Mouse (Mus musculus): Measurements from ENCODE around the gene Slc9a3r2.

Slc9a3r2 gene

DNA sequence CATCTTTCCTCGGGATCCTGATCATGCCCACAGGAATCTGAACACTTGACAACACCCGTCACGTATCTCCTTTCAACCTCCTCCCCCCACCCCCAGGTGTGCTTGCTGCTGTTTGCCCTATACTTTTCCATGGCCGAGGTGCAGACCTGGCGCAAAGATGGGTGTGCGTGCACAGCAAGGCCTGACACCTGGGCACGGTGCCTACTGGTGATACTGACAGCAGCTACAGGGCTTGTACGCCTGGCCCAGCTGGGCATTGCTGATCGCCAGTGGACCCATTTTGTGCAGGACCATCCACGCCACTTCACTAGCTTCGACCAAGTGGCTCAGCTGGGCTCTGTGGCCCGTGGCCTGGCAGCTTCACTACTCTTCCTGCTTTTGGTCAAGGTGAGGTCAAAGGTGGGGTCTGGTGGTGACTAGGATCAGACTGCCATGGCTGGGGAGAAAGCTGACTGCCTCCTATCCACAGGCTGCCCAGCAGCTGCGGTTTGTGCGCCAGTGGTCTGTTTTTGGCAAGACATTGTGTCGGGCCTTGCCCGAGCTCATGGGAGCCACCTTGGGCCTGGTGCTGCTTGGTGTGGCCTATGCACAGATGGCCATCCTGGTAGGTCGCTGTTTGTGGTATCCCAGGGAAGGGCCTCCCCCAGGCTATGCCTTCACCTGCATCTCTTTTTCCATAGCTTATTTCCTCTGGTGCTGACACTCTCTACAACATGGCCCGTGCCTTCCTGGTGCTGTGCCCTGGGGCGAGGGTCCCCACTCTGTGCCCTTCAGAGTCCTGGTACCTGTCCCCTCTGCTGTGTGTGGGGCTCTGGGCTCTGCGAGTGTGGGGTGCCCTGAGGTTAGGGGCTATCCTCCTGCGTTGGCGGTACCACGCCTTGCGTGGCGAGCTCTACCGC lies 55.9 kb downstream of the Slc9a3r2 start:
- in situ Hi-C loops (cut with MboI, MseI) = no loop called here

DNA sequence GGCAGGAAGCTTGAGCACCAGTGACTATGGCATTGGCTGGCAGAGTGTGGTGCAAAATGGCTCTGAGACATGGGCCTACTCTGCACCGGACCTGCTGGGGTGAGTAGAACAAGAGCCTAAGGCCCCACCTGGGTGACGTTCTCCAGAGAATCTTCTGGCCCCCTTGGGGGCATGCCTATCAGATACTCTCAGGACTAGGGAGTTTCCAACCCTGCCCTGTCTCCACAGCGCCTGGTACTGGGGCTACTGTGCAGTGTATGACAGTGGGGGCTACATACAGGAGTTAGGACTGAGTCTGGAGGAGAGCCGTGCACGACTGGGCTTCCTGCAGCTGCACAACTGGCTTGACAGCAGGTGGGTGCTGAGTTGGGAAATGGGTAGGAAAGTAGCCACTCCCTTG lies 56.9 kb downstream of the Slc9a3r2 start:
- in situ Hi-C loops (cut with MboI, MseI) = no loop called here

DNA sequence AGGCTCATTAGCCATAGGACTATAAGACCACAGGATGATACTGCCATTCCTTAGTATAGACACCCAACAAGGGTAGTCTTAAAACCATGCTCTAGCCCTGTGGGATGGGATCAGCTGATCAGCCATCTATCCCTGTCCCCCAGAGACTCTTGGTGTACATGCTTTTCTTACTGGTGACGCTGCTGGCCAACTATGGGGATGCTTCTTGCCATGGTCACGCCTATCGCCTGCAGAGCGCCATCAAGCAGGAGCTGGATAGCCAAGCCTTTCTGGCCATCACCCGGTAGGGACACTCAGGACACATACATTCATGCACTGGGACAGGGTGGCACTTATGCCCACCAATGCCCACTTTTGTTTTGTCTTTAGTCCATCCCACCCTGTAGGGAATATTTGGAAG lies 58.4 kb downstream of the Slc9a3r2 start:
- in situ Hi-C loops (cut with MboI, MseI) = no loop called here

DNA sequence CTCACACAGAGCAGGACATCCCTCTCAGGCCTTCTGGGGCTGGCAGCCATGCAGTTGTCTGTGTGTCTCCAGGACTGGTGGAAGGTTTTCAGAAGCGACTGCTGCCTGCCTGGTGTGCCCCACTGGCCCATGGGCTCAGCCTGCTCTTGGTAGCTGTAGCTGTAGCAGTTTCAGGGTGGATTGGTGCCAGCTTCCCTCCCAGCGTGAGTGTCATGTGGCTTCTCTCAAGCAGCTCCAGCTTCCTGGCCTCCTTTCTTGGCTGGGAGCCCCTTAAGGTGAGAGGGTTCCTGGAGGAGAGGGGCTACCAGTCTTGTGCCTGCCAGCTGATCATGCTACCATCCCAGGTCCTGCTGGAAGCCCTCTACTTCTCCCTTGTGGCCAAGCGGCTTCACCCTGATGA lies 59.2 kb downstream of the Slc9a3r2 start:
- in situ Hi-C loops (cut with MboI, MseI) = no loop called here

All from T-helper 2 cell (primary cell).